Comparison of ENCODE assay signal across 24 mouse cellular contexts in the genomic region with DNA sequence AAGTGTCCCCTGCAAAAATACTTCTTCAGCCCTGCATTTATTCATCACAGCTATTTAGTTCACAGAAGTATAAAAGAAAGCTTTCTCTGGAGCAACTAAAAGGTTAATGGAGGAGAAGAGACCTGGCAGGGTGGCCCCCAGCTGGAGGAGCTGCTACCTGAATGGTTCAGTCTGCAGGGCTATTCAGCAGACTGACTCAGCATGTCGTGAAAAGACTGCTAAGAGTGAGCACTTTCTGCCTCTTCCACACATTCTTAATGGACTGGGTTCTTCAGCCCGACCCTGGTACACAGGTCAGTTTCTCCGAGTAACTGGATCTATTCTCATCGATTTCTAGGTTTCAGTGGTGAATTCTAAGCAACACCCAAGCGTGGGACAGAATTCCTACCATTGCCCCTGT. TPM values are rescaled to one million over a fixed set of nuclear protein-coding genes. Genes with fewer than 3 reads are reported as not detected.
DNase-seq lines count a peak whose midpoint lies in the region; ATAC-seq and TF ChIP-seq lines count a peak whose summit lies in the region.
"Had no signal": no experiment of that assay in that cellular context is flagged by ENCODE, and none has a peak within 500 bp of the region (broad histone marks: within the 10 kb centered on the region; RNA-seq: fewer than 3 reads in every experiment).

No protein-coding gene starts in this region.

- ATAC-seq in midbrain, embryonic 14.5 days (ENCODE audit: low FRiP score, low TSS enrichment), result no peak
- no peak for ATAC-seq in midbrain, embryonic 11.5 days (ENCODE audit: low FRiP score)
- ATAC-seq: activated CD4-positive, CD25-positive, alpha-beta regulatory T cell, adult 4 months; CD4-positive, CD25-positive, alpha-beta regulatory T cell, adult 4 months; inflammation-experienced regulatory T-cells, adult 6 months had no signal

- peak overlapping the region; percentile 10; the same call in 1 of the 2 replicates for H3K4me2 ChIP-seq in midbrain, embryonic 14.5 days (ENCODE audit: low read length)
- no peak overlapping the region for H3K4me2 ChIP-seq in midbrain, embryonic 11.5 days
- H3K4me2 ChIP-seq: heart, embryonic 11.5 days had no signal

- peaks cover 3% of the 10 kb centered on the region; the same call in 1 of the 2 replicates for H3K4me1 ChIP-seq in midbrain, embryonic 14.5 days (ENCODE audit: control insufficient read depth, insufficient read depth, low read length)
- no peaks in the 10 kb centered on the region; the same call in 1 of the 2 replicates for H3K4me1 ChIP-seq in midbrain, embryonic 11.5 days (ENCODE audit: control insufficient read depth, insufficient read depth, low read length)
- peaks cover 5% of the 10 kb centered on the region for H3K4me1 ChIP-seq in ES-Bruce4 (ENCODE audit: control insufficient read depth, insufficient read depth, low read length)

- no peak overlapping the region for H3K27ac ChIP-seq in midbrain, embryonic 14.5 days (replicated peaks; ENCODE audit: low read depth, low read length)
- no peak overlapping the region for H3K27ac ChIP-seq in midbrain, embryonic 11.5 days (ENCODE audit: low read depth, low read length)
- peak overlapping the region; percentile 71 for H3K27ac ChIP-seq in ES-Bruce4 (ENCODE audit: insufficient read depth, low read length)
- H3K27ac ChIP-seq: liver, embryonic 14.5 days; macrophage had no signal

- H3K27me3 ChIP-seq in midbrain, embryonic 14.5 days (ENCODE audit: control insufficient read depth, insufficient read depth, low read length), result no peaks in the 10 kb centered on the region
- no peaks in the 10 kb centered on the region for H3K27me3 ChIP-seq in midbrain, embryonic 11.5 days (ENCODE audit: control insufficient read depth, insufficient read depth, low read length)
- H3K27me3 ChIP-seq in ES-Bruce4 (ENCODE audit: control insufficient read depth, insufficient read depth, low read length, poor library complexity, severe bottlenecking), result no peaks in the 10 kb centered on the region

- H3K9ac ChIP-seq in midbrain, embryonic 14.5 days (replicated peaks; ENCODE audit: low read length), result no peak overlapping the region
- H3K9ac ChIP-seq in midbrain, embryonic 11.5 days (ENCODE audit: low read length), result no peak overlapping the region
- H3K9ac ChIP-seq in ES-Bruce4 (ENCODE audit: low read depth, poor library complexity, severe bottlenecking), result no peak overlapping the region
- H3K9ac ChIP-seq: liver, embryonic 14.5 days had no signal

- no peaks in the 10 kb centered on the region for H3K9me3 ChIP-seq in midbrain, embryonic 14.5 days (ENCODE audit: control insufficient read depth, low read length)
- H3K9me3 ChIP-seq in midbrain, embryonic 11.5 days (ENCODE audit: control insufficient read depth, low read length), result no peaks in the 10 kb centered on the region
- H3K9me3 ChIP-seq in ES-Bruce4 (replicated peaks; ENCODE audit: control insufficient read depth, insufficient read depth, low read length, poor library complexity, severe bottlenecking), result no peaks in the 10 kb centered on the region

- no peak for TF ChIP-seq CTCF in ES-Bruce4 (IDR thresholded peaks at IDR 0.05; ENCODE audit: low read depth, low read length)
- no peak for TF ChIP-seq CTCF in brain, embryonic 14.5 days (IDR thresholded peaks at IDR 0.05; ENCODE audit: borderline replicate concordance, extremely low read depth, insufficient read depth, insufficient read length)

- TF ChIP-seq POLR2A in ES-Bruce4 (IDR thresholded peaks at IDR 0.05; ENCODE audit: insufficient read depth, low read length), result no peak
- TF ChIP-seq POLR2A in brain, embryonic 14.5 days (IDR thresholded peaks at IDR 0.05; ENCODE audit: borderline replicate concordance, extremely low read depth, insufficient read depth, insufficient read length, poor library complexity, severe bottlenecking), result no peak

- peak; percentile 37 for DNase-seq in heart, adult 11 months
- DNase-seq in heart, adult 9 months (ENCODE audit: low spot score in 2 of 2), result no peak
- DNase-seq in midbrain, embryonic 14.5 days, result peak; percentile 47
- no peak for DNase-seq in midbrain, embryonic 11.5 days (ENCODE audit: low spot score, missing footprints)
- peak; percentile 69 for DNase-seq in brain, embryonic 14.5 days (ENCODE audit: low read depth)
- no peak for DNase-seq in adrenal gland, adult 8-10 months
- DNase-seq: adrenal gland, adult 2 months; cerebellum, adult 8-10 months; cerebellum, postnatal 25 days; gastrocnemius, postnatal 10 days; heart, postnatal 36 days; kidney, adult 11 months; kidney, postnatal 25 days; liver; lung, adult 2 months; lung, postnatal 10 days; thymus, postnatal 4 days had no signal

- TF ChIP-seq EP300 in ES-Bruce4 (IDR thresholded peaks at IDR 0.05; ENCODE audit: insufficient read depth, low read depth, low read length), result no peak

- 35% methylated on average over 5 of the region's 5 CpGs for WGBS in midbrain, embryonic 14.5 days
- 33% methylated on average over 5 of the region's 5 CpGs for WGBS in midbrain, embryonic 11.5 days

- H3K36me3 ChIP-seq in midbrain, embryonic 14.5 days (ENCODE audit: control insufficient read depth, insufficient read depth, low read length), result no peaks in the 10 kb centered on the region
- no peaks in the 10 kb centered on the region for H3K36me3 ChIP-seq in midbrain, embryonic 11.5 days (ENCODE audit: control insufficient read depth, insufficient read depth, low read length)
- no peaks in the 10 kb centered on the region for H3K36me3 ChIP-seq in ES-Bruce4 (ENCODE audit: control insufficient read depth, insufficient read depth, low read length, poor library complexity, severe bottlenecking)

- no peak overlapping the region for H3K4me3 ChIP-seq in midbrain, embryonic 14.5 days (replicated peaks; ENCODE audit: low read depth, low read length)
- H3K4me3 ChIP-seq in midbrain, embryonic 11.5 days (ENCODE audit: low read depth, low read length), result no peak overlapping the region
- H3K4me3 ChIP-seq in ES-Bruce4 (ENCODE audit: low read depth, low read length), result no peak overlapping the region

RNA-seq across cellular contexts. Expression of a gene that starts 12.9 kb away (rescaled TPM):
- 52.6 and 105 TPM in 2 replicates for polyA plus RNA-seq in midbrain, embryonic 14.5 days (2014; fragmentation: Nextera tagmentation; extraction: Ambion mirVana)
- 199 and 211 TPM in 2 replicates for polyA plus RNA-seq in midbrain, embryonic 11.5 days (2014; fragmentation: Nextera tagmentation; extraction: Ambion mirVana)
- 53.1 and 56.4 TPM in 2 replicates for polyA plus RNA-seq in ES-Bruce4 (2011; ENCODE audit: insufficient read depth, insufficient read length, low read depth, missing spikeins)
- polyA plus RNA-seq in brain, embryonic 14.5 days (2012; rRNA removed), result 54.2 and 79.7 TPM in 2 replicates
- 10 to 100 TPM; 21.2 to 45.6 (median 33.8) TPM for total RNA-seq in adrenal gland, adult 8-10 months (2022)

Comparison
In these comparisons a context has a peak if more than half of its experiments do, and no peak if none do; other contexts are left out.
1. DNase-seq: peak in heart, adult 11 months (single experiment), midbrain, embryonic 14.5 days (single experiment) and brain, embryonic 14.5 days (single experiment); none in heart, adult 9 months (0 of 2), midbrain, embryonic 11.5 days (single experiment) and adrenal gland, adult 8-10 months (single experiment).